Mouse (Mus musculus) lung, postnatal 0 days (tissue): ENCODE results near the gene Bad.

ENCODE experiments used
- CTCF ChIP-seq: IDR thresholded peaks from 2 replicates; pipeline ENCODE4 v1.5.1; 2016; ENCODE audit warnings: antibody characterized with exemption, mild to moderate bottlenecking
- EP300 ChIP-seq: IDR thresholded peaks from 2 replicates; pipeline ENCODE4 v1.6.1; 2016; ENCODE audit warnings: antibody characterized with exemption, mild to moderate bottlenecking, control low read depth

DNA sequence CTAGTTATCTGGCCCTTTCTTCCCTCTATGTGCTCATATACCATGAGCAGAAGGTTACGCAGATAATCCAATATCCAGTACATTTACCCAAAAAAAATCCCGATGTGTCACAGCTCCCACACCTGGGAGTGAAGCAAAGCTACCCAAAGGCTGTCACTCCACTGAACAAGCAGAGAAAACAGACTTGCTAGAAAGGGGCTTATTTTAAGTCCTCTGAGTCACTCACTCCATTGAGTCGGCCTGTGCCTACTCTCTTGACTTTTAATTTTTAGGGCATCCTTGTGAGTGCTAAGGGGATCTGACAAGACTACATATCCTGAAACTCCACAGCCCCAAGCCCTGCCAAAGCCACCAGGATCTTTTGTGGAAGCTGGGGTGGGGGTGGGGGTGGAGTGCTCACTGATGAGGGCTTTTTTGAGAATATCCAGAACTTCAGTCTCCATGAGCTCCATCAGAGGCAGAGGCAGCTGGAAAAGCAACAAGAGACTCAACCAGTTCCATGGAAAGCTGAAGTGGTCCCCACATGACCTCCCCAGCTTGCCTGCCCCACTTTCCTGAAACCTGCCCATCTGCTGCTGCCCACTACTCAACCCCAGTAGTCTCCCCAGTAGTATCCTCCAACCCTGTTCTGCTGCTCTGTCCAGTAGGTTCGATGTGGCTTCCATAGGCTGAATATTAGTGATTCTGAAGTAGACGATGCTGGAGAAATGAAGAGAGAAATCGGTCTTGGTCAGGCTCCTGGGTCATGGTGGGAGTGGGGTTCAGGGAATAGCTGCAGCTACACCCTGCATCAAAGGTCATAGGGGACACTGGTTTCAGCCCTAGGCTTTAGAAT is 18.5 kb upstream of the Bad start:
- TF ChIP-seq CTCF (no peak), EP300 (no peak)
